Mouse (Mus musculus) embryonic facial prominence, embryonic 15.5 days (tissue): ENCODE data around the gene Stpg2. TPM values are rescaled to one million over a fixed set of nuclear protein-coding genes. Genes with fewer than 3 reads are reported as not detected.
"Not testable (repeated sequence)": the region's sequence is repeated elsewhere in the genome, so short reads cannot be mapped to it uniquely, and the experiment has no call there.

Experiments used
- ATAC-seq: fragments of 200-750 bp; cut with Nextera tagmentation; 2 replicates; pipeline ENCODE4 v1.8.0; 2017; ENCODE audit warnings: low read depth, moderate TSS enrichment; ENCODE audit not compliant: insufficient number of reproducible peaks, low FRiP score, low TSS enrichment
- H3K27ac ChIP-seq: fragments of 300-500 bp; sonication (generic); replicated peaks from 2 replicates; pipeline ENCODE4 v1.5.1; 2015; ENCODE audit warnings: mild to moderate bottlenecking, inconsistent platforms
- H3K27me3 ChIP-seq: fragments of 300-500 bp; sonication (generic); 2 replicates; pipeline ENCODE4 v1.6.1; 2015; ENCODE audit warnings: inconsistent platforms
- H3K36me3 ChIP-seq: fragments of 300-500 bp; sonication (generic); 2 replicates; pipeline ENCODE4 v1.6.1; 2015; ENCODE audit warnings: mild to moderate bottlenecking, inconsistent platforms
- H3K4me1 ChIP-seq: fragments of 300-500 bp; sonication (generic); 2 replicates; pipeline ENCODE4 v1.6.1; 2015; ENCODE audit warnings: inconsistent platforms
- H3K4me2 ChIP-seq: fragments of 300-500 bp; sonication (generic); replicated peaks from 2 replicates; pipeline ENCODE4 v1.6.1; 2015; ENCODE audit warnings: mild to moderate bottlenecking, inconsistent platforms
- H3K4me3 ChIP-seq: fragments of 300-500 bp; sonication (generic); replicated peaks from 2 replicates; pipeline ENCODE4 v1.5.1; 2015; ENCODE audit warnings: mild to moderate bottlenecking, inconsistent platforms
- H3K9ac ChIP-seq: fragments of 300-500 bp; sonication (generic); 2 replicates; pipeline ENCODE4 v1.6.1; 2015; ENCODE audit warnings: inconsistent platforms
- H3K9me3 ChIP-seq: fragments of 300-500 bp; sonication (generic); replicated peaks from 2 replicates; pipeline ENCODE4 v1.6.1; 2016; ENCODE audit warnings: inconsistent platforms
- WGBS: fragments of 180-500 bp; shearing (Covaris S2); methylation state at CpG from one replicate; pipeline ENCODE4 v1.1.7; 2015; 5-methylcytosine and 5-hydroxymethylcytosine counted together
- polyA plus RNA-seq: library from polyadenylated mRNA; unstranded; fragments of >200 nt; fragmentation: Nextera tagmentation; extraction: Ambion mirVana; gene quantifications from 2 replicates; pipeline ENCODE4 v1.2.1, GENCODE M21; 2015

Gene Stpg2
- polyA plus RNA-seq, 1 experiment from 2014 or later, result 0.15 TPM

DNA sequence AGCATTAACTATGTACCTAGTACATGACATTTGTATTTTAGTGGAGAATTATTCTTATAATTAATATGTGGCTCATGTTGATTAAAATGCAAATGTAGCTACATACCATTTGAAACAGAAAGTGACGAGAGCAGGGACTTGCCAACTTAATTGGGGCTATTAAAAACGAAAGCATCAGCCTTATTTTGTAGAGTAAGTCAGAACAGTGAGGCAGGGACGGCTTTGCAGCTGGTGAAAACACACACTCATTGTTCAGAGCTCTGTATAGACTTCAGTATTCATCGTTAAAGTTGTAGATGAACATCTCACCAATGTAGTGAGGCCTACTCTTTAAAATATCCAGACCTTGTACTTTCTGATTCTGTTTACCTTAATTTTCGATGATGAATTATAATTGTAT is 213.6 kb downstream of the Stpg2 start:
- Histone ChIP-seq H3K4me2 (no peak overlapping the region), H3K9ac (no peak overlapping the region), H3K27me3 (no peaks in the 10 kb centered on the region), H3K36me3 (no peaks in the 10 kb centered on the region), H3K4me3 (no peak overlapping the region), H3K9me3 (no peaks in the 10 kb centered on the region), H3K27ac (no peak overlapping the region), H3K4me1 (no peaks in the 10 kb centered on the region)
- no peak for ATAC-seq
- 77% methylated on average over 5 of the region's 5 CpGs for WGBS

DNA sequence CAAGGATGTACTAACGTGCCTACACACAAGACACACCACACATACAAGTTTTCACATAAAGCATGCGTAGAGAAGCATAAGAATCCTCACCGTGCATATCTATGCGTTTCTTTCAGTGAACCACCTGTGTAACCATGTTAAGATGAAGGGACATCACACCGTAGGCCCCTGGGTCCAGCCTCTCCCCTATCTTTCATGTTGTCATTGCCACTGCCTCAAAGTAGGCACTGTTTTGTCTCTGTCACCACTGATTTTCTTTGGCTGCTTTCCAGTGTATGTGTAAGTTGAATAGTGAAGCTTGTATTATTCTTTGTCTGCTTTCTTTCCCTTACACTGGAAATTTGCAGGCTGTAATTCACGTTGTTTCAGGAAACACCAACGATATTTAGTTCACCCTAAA is 236.7 kb downstream of the Stpg2 start:
- H3K36me3 ChIP-seq, result no peaks in the 10 kb centered on the region
- no peak for ATAC-seq
- H3K27me3 ChIP-seq, result no peaks in the 10 kb centered on the region
- H3K9me3 ChIP-seq, result no peaks in the 10 kb centered on the region
- no peak overlapping the region for H3K4me2 ChIP-seq
- WGBS, result 86% methylated on average over 7 of the region's 7 CpGs
- H3K4me1 ChIP-seq, result no peaks in the 10 kb centered on the region
- no peak overlapping the region for H3K4me3 ChIP-seq
- no peak overlapping the region for H3K9ac ChIP-seq
- no peak overlapping the region for H3K27ac ChIP-seq

- Histone ChIP-seq H3K9me3 (no peaks in the 10 kb centered on the region), H3K9ac (no peak overlapping the region), H3K4me3 (no peak overlapping the region), H3K4me1 (no peaks in the 10 kb centered on the region), H3K36me3 (no peaks in the 10 kb centered on the region), H3K27me3 (no peaks in the 10 kb centered on the region), H3K4me2 (no peak overlapping the region), H3K27ac (no peak overlapping the region)
- WGBS, result 77% methylated on average over 3 of the region's 3 CpGs
- ATAC-seq, result no peak
Measured at GRCm38 (mm10) chr3:139495939-139496338, 290.4 kb downstream of the Stpg2 start.

DNA sequence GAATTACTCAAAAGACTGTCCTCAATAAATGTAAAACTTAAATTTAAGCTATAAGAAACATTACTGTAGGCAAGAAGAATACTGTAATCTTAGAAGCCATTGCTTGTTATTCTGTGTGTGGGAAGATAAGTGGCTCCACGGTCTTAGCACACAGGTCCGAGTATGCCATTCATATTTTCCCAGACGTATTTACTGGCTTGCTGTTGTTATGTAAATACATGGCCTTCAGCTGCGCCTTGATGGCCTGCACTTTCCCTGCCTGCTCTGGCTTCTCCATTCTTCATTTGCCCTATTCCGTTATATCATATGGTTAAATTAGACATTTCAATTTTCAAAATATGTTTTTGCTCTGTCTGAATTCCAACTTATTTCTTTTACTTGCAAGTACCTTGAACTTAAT is 296.7 kb downstream of the Stpg2 start:
- H3K36me3 ChIP-seq, result no peaks in the 10 kb centered on the region
- WGBS, result 69% methylated on average over 5 of the region's 5 CpGs

GRCm38 (mm10) chr3:139509275-139509985 is 303.9 kb downstream of the Stpg2 start:
- no peak overlapping the region for H3K4me2 ChIP-seq
- H3K9me3 ChIP-seq, result no peaks in the 10 kb centered on the region
- no peak overlapping the region for H3K4me3 ChIP-seq
- no peaks in the 10 kb centered on the region for H3K4me1 ChIP-seq
- H3K9ac ChIP-seq, result no peak overlapping the region
- WGBS, result 47% methylated on average over 6 of the region's 6 CpGs
- no peaks in the 10 kb centered on the region for H3K36me3 ChIP-seq
- H3K27me3 ChIP-seq, result no peaks in the 10 kb centered on the region
- no peak overlapping the region for H3K27ac ChIP-seq
- no peak for ATAC-seq

More for the DNA sequence above, 296.7 kb downstream of the Stpg2 start:
- H3K4me2 ChIP-seq, result no peak overlapping the region
- no peaks in the 10 kb centered on the region for H3K9me3 ChIP-seq
- H3K4me3 ChIP-seq, result no peak overlapping the region
- no peak overlapping the region for H3K27ac ChIP-seq
- no peak overlapping the region for H3K9ac ChIP-seq
- no peak for ATAC-seq
- H3K4me1 ChIP-seq, result no peaks in the 10 kb centered on the region
- H3K27me3 ChIP-seq, result no peaks in the 10 kb centered on the region

GRCm38 (mm10) chr3:139578496-139578895 is 373.0 kb downstream of the Stpg2 start:
- Histone ChIP-seq H3K4me2 (no peak overlapping the region), H3K9me3 (no peaks in the 10 kb centered on the region), H3K4me1 (no peaks in the 10 kb centered on the region), H3K27me3 (no peaks in the 10 kb centered on the region), H3K27ac (no peak overlapping the region), H3K9ac (no peak overlapping the region), H3K36me3 (no peaks in the 10 kb centered on the region), H3K4me3 (no peak overlapping the region)
- no peak for ATAC-seq
- WGBS, result 86% methylated on average over 2 of the region's 2 CpGs

DNA sequence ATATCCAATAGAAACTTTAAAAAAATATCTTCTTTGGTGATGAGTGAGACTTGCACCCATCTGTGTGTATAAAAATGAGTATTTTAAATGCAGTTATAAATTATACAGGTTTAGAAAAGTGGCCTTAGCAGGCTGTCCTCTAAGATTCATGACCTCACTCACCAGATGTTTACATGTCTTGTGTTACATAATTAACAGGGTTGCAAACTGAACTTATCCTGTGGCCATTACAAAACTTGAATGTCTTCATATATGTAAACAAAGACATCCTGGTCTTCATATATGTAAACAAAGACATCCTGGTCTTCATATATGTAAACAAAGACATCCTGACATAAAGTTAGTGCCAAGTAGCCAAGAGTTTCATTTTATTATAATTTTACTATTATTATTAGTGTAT is 375.8 kb downstream of the Stpg2 start:
- Histone ChIP-seq H3K36me3 (no peaks in the 10 kb centered on the region), H3K27me3 (no peaks in the 10 kb centered on the region), H3K4me2 (no peak overlapping the region), H3K9me3 (no peaks in the 10 kb centered on the region), H3K27ac (no peak overlapping the region), H3K4me1 (no peaks in the 10 kb centered on the region), H3K9ac (no peak overlapping the region), H3K4me3 (no peak overlapping the region)
- no peak for ATAC-seq

- Histone ChIP-seq H3K9ac (no peak overlapping the region), H3K4me2 (no peak overlapping the region), H3K27ac (no peak overlapping the region), H3K27me3 (no peaks in the 10 kb centered on the region), H3K36me3 (no peaks in the 10 kb centered on the region), H3K4me1 (no peaks in the 10 kb centered on the region), H3K9me3 (no peaks in the 10 kb centered on the region), H3K4me3 (no peak overlapping the region)
- WGBS, result 83% methylated on average over 3 of the region's 3 CpGs
- ATAC-seq, result no peak
Measured at GRCm38 (mm10) chr3:139599508-139599907, 394.0 kb downstream of the Stpg2 start.

DNA sequence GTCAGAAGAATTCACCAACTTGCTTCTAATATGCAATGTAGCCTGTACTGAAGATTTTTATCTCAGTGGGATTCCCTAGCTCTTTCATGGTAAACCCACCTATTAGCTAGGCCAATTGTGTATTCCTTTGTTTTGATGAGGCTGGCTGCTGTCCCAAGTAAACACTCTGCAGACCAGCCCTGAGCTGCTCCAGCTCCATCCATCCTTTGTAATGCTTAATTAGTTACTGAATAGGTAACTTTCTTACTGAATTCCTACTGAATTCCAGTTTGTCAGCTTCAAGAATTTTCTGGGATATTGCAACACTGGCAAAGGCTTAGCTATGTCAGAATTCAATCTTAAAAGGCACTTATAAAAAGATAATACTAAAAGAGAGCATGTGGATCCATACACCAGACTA is 402.8 kb downstream of the Stpg2 start:
- H3K9ac ChIP-seq, H3K36me3 ChIP-seq, H3K4me2 ChIP-seq, H3K27me3 ChIP-seq, H3K27ac ChIP-seq, H3K4me1 ChIP-seq, H3K4me3 ChIP-seq, H3K9me3 ChIP-seq, ATAC-seq: not testable (repeated sequence)

DNA sequence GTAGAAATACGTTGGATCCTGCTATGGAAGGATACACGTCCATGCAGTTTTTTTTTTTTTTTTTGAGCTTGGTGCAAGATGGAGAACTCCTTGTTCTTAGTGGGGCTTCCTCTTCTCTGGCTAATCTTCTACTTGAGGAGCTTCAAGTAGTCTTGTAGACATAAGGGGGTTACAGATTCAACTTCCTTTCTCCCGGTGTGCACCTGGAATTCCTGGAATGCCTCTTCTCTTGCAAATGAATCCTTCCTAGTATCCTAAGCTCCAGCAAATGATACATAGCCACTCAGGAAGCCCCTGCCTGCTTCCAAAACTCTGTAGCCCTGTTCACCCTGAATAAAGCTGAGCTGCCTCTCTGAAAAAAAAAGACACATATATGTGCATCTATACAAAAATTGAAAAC is 409.1 kb downstream of the Stpg2 start:
- Histone ChIP-seq H3K27me3 (no peaks in the 10 kb centered on the region), H3K9ac (no peak overlapping the region), H3K4me1 (no peaks in the 10 kb centered on the region), H3K9me3 (no peaks in the 10 kb centered on the region), H3K27ac (no peak overlapping the region), H3K36me3 (no peaks in the 10 kb centered on the region), H3K4me3 (no peak overlapping the region), H3K4me2 (no peak overlapping the region)
- 63% methylated on average over 3 of the region's 3 CpGs for WGBS
- no peak for ATAC-seq

DNA sequence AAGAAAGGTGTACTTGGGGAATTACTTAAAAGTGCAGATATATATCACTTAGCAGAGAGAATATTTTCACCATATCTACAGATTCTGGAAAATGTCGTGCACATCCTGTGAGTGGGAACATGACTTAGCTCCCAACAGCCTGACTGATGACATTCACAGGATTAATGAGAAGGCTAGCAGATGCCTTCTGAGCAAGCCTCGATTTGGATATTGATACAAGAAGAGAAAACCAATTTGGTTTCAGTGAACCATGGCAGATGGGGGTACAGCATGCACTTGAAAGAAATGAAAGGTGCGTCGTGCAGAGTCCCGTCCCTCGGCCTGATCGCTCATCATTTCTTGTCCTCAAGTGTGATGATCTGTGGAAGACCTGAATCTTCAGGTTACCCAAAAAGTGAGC is 410.3 kb downstream of the Stpg2 start:
- Histone ChIP-seq H3K9me3 (no peaks in the 10 kb centered on the region), H3K36me3 (no peaks in the 10 kb centered on the region), H3K9ac (no peak overlapping the region), H3K27me3 (no peaks in the 10 kb centered on the region), H3K4me2 (no peak overlapping the region), H3K4me3 (no peak overlapping the region), H3K4me1 (no peaks in the 10 kb centered on the region), H3K27ac (no peak overlapping the region)
- no peak for ATAC-seq
- whole genome bisulfite sequencing, result 86% methylated on average over 7 of the region's 7 CpGs

GRCm38 (mm10) chr3:139637887-139638286 is 432.4 kb downstream of the Stpg2 start:
- ATAC-seq, result no peak
- Histone ChIP-seq H3K4me2 (no peak overlapping the region), H3K4me3 (no peak overlapping the region), H3K27ac (no peak overlapping the region), H3K9ac (no peak overlapping the region), H3K9me3 (no peaks in the 10 kb centered on the region), H3K4me1 (no peaks in the 10 kb centered on the region), H3K36me3 (no peaks in the 10 kb centered on the region), H3K27me3 (no peaks in the 10 kb centered on the region)
- WGBS, result 76% methylated on average over 8 of the region's 8 CpGs
